Mouse (Mus musculus): ENCODE measurements around the gene Cntn4.

DNA sequence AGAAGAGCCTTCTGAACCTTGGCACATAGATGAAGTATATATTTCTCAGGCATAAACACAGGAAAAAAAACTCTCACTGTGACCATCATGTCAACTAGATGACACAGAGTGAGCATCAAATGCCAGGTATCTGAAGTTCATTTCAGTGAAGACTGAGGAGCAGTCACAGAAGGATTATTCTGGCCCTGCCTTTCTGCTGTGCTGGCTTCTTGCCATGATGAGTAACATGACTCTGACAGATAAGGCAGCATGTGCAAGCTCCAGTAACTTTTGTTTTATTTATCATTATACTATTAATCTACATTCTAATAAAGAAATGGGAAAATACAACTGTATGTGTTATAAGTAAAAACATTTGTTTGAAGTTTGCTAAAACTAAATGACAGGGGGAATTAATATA lies 529.9 kb downstream of the Cntn4 start:
- TF ChIP-seq POLR2A (IDR thresholded peaks at IDR 0.05; ENCODE audit: borderline replicate concordance, insufficient read depth, low read length) (no peak), CTCF (IDR thresholded peaks at IDR 0.05; ENCODE audit: borderline replicate concordance, insufficient read depth, low read depth, low read length) (no peak)

Data from cerebellum, adult 2 months (tissue).